Mouse (Mus musculus): ENCODE results near the gene Man2a1.
A peak's percentile ranks its signal among the peaks of the same experiment; 100 is the strongest.

The Man2a1 gene

DNA sequence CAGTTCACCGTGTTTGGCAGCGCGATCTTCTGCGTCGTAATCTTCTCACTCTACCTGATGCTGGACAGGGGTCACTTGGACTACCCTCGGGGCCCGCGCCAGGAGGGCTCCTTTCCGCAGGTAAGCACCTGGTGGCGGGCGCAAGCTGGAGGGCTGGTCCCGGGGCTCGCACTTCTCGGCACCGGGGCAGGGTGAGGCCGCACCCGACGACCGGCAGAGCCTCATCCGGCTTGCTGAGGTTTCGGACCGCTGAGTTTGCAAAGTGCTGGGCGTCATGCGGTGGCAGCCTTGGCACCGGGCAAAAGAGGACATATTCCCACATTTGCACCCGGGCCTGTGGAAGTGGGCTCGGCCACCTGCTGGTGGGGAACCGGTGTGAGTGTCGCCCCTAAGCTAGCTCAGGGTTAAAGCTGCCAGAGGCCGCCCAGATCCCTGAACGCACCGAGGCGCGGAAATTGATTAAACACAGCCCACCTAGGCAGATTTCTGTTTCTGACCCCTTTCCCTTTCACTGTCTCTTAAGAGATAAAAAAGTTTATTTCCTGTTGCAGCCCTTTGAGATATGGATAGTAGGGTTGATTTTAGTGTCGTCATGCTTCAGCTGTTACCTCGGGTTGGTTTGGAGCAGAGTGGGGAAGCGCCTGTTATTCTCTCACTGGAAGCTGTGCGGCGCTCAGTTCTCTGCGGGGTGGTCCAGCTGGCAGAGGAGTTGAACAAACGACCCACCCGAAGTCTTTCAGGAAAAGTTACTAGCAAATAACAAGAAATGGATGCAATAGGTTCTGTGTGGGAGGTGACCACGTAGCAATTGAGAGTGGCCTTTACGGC is 1.4 kb downstream of the Man2a1 start:
- peak; percentile 60 for DNase-seq (ENCODE audit: extremely low read depth, low read depth)

DNA sequence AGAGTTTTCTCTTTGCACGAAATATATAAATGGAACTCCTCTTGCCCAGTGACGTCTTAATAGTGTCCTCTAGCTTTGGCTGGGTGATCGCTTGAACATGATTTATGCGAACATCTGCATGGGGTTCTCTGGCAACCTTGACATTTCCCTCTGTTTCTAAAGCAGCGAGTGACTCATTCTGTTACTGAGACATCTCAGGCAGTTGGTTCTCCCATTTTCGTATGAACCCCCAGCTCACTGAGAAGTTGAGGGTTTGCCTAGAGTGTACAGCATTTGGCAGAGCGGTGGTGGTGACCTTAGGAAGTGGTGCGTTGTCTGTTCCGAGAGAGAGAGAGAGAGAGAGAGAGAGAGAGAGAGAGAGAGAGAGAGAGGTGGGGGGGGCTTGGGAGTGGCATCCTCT is 2.6 kb downstream of the Man2a1 start:
- DNase-seq (ENCODE audit: extremely low read depth, low read depth) = no peak

DNA sequence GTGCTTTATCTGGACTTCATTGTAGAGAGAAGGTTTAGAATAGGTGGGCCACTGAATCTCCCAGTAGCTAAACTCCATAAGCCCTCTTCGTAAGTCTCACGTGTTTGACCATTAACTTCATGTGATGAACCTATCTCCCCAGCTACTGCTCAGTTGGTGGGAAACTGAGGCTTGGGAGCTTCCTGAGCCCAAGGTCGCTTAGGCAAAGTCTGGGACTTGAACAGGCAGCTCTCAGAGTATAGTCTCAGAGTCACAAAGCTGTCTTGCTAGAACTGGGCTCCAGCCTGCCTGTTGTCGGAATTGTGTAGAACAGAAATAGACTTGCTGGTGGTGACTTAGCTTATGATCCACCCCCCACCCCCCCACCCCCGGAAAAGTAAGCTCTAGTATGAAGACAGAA is 3.0 kb downstream of the Man2a1 start:
- no peak for DNase-seq (ENCODE audit: extremely low read depth, low read depth)

DNA sequence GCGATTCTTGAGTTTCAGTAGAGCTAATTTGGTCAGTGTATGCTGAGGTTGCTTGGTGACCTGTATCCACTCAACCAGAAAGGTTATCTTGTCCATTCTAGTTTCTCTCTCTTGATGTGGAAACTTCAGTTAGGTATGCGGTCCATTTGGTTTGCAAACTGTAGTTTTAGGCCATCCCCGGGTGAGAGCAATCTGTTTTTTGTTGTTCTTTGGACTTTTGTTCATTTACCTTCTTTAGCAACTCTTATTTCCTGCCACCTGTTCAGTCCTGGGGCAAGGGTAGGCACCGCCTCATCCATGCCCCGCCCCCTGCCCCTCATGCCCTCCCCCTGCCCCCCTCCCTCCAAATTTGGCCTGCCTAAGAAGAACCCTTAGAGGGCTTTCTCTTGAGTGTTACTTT is 3.6 kb downstream of the Man2a1 start:
- DNase-seq (ENCODE audit: extremely low read depth, low read depth) = no peak

DNA sequence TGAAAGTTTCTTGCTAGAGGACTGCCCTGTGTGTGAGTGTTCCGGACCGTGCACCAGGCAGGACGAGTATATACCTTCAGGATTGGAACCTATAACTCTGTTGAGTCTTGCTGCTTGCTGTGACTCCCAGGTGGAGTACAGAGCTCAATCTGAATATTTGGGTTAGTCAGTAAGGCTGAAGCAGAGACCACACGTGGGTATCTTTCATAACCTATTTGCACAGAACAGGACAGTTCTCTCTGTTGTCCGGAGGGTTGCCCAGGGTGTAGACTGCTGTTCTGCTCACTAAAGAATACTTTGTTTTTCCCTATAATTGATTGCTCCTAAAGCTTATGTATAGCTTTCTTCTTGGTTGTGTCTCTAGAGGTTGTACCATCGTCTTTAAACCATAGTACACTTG is 7.7 kb downstream of the Man2a1 start:
- no peak for DNase-seq (ENCODE audit: extremely low read depth, low read depth)

DNA sequence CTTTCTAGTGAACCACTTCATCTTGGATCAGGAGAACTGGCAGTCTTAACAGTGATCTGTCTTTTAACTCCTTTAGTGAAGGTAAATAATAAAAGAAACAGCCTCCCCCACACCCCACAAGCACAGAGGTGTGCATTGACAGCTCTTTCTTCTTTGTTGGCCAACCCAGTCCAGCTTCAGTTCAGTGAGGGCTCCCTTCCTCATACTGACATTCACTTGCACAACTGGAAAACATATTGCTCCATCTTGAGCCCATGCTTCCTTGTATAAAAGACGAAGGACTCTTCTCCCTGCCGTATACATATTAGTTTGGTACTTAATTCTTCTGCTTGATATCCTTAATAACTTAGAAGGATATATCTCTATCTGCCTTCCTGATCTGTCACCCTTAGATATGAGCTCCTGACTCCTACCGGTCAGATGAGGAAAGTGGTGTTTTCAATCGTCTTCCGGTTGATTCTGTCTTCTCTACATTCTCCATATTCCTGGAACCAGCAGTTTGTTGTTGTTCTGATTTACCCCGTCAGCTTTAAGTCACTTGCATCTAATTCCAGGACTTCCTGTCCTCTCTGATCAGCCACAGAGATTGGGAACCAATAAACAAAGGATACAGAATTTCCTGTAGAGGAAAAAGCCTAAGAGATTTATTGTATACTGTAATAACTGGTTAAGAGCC is 8.5 kb downstream of the Man2a1 start:
- DNase-seq (ENCODE audit: extremely low read depth, low read depth) = no peak

DNA sequence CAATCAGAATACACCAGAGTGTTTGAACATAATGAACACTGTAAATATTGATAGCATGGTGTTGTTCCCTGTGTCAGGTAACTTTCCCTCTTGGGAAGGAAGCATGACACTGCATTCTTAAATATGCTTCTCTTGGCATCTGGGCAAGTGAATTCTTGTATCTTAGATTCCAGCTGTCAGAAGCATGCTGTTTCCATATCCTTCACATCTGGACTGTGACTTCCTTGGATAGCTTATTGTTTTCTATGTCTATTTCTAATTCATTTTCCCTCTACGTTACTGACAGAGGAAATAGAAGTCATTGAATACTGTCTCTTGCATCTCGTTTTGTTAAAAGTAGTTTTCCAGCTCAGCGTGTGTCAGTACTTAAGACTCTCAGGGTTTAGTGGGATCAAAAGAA is 9.2 kb downstream of the Man2a1 start:
- DNase-seq (ENCODE audit: extremely low read depth, low read depth) = no peak

DNA sequence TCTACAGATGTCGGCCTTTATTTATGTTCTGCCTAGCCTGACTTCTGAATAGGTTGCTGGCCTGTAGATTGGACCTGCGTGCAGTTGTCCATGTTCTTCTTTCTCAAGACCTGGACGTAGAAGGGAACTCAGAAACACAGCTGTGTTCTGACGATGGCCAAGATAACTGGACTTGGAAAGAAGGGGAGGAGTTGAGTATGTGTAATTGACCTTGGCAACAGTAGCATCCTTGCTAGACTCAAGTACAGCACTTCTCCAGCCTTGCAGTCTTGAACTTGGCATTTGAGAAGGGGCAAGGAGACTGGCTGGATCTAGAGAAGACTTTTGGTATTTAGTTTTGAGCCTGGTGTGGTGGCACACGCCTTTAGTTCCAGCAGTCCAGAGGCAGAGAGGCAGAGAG is 10.9 kb downstream of the Man2a1 start:
- DNase-seq (ENCODE audit: extremely low read depth, low read depth) = no peak

DNA sequence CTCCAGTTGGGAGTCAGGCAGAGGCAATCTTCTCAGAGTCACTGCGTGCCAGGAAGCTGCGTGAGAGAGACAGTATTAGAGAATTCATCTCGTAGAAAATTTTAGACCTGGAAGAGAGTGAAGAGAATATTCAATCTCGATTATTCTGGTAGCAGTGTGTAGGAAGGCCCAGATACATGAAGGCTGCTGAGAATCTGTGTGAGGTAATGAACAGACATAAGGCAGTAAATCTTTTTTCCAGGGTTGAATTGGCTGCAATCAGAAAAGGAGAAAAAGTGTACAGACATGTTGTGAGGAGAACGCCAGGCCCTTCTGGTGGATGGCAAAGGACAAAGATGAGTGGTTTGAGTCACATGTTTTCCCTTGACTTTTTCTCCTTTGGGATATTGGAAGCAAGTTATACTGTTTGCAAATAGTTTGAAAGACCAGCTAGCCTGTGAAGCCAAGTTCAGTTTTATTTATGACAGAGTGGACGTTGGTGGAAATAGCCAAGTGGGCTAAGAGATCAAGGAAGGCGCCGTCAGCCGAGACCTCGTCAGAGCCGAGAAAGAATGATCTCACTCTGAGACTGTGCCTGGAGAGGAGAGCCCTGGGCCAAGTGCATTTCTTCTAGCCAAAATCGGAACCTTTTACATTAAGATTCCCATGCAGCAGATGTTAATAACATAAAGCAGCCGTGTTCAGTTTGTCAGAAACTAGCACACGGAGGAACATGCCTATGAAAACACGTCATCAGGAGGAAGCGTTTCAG is 11.8 kb downstream of the Man2a1 start:
- DNase-seq (ENCODE audit: extremely low read depth, low read depth) = no peak

DNA sequence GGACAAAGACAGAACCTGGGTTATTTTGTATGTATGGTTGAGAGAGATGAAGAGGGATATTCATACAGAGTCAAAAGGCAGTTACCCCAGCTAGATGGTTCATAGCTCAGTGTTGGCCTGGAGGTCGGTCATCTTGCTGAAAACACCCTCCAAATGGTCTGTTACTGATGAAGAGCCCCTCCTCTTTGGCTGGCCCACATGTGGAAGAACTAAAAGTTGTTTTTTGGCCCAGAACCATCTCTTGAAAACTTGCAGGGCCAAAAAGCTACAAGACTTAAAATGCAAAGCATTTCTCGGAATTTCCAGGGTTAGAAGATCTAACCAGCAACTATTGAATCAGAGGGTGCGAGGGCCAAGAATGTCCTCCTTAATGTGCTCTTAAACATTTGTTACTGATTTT is 12.4 kb downstream of the Man2a1 start:
- DNase-seq (ENCODE audit: extremely low read depth, low read depth) = no peak

DNA sequence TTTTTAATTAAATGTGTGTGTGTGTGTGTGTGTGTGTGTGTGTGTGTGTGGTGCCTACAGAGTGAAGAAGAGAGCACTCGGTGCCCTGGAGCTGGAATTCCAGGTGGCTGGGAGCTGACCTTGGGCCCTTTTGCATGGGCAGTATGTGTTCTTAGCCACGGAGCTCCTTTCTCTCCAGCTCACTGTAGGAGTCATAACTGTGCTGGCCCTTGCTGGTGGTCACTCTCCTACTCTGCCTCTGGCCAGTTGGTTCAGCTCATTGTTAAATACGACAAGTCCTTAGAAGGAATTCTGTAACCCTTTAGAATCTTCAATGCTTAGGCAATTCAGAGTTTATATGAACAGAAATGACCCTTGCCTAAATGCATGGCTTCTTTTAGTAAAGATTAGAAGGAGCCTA is 12.8 kb downstream of the Man2a1 start:
- no peak for DNase-seq (ENCODE audit: extremely low read depth, low read depth)

DNA sequence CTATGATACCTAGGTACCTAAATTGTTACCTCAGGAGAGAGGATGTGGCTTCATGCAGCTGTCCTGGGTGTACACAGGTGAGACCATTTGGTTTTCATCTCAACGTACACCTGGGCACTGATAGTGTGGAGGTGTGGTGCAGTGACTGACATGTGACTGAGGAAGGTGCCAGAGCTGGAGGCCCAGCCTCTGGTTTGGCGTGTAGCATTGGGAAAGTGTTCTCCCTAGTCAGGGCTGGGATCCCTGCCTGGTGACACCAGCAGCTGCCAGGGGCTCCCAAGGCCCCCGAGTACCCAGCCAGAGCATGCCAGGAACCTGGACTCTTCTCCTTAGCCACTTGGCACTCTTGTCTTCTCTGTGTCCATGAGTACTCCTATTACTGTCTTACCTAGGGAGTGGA is 14.3 kb downstream of the Man2a1 start:
- no peak for DNase-seq (ENCODE audit: extremely low read depth, low read depth)

DNA sequence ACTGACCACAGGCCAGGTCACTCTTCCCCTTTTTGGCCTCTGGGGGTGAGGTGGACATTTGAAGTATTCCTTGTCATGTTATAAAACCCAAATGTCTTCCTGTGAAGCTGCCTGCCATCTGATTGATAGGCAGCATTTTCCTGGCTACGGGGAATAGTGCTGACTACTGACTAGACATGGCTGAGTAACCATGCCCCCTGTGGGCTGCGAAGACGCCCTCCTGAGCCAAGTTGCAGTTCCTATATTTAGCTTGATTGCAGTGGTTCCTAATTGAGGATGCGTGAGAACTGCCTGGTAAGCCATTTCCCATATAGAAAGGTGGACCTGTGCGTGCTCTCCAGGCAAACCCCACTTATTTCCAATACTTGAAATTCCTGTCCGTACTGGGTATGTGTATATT is 14.9 kb downstream of the Man2a1 start:
- no peak for DNase-seq (ENCODE audit: extremely low read depth, low read depth)

DNA sequence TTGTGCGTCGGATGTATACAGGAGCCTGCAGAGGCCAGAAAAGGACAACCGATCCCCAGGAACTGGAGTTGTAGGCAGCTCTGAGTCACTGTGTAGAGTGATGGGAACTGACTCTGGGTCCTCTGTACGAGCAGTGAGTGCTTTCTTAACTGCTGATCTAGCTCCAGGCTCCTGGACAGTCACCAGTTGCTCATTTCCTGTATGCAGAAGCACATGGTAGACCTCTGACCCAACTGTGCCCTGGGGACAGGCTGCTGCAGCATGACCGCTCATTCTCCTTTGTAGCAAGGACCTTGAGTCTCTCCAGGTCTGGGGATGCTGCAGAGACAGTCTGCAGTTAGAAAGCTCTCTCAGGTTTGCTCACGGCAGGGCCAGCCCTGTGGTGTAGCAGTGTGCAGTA is 15.7 kb downstream of the Man2a1 start:
- DNase-seq (ENCODE audit: extremely low read depth, low read depth) = no peak

DNA sequence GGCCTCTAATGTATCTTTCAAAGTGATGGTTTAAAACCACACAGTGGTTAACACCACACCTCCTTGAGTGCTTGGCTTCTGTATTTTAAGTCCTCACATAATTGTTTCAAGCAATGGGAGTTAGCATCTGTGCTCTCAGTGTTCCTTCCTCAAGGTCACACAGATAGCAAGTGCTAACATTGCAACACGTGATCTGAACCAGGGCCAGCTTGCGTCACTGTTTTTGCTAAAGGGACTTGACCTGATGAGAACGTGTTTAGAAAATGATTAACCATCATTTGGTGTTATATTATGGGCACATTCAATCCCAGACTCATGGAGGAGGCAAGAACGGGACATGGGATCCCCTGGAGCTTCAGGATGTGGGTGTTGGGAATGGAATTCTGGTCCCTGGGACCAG is 17.3 kb downstream of the Man2a1 start:
- no peak for DNase-seq (ENCODE audit: extremely low read depth, low read depth)

DNA sequence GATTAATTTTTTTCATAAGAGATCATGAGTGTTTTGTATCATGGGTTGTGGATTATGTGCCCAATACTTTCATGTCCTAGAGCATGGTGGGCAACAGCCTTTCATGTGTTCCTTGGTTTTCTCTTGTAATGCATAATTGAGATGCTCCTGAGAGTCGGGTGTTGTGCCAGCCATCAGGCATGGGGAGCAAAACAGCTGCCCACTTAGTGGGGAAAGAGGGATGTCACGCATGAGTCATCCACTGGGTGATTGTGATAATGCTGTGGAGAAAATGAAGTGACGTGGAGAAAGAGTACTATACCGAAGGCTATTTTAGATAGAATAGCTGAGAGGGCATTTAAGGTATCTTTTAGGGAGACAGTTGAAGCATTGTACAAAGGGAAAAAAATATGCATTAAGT is 18.5 kb downstream of the Man2a1 start:
- DNase-seq (ENCODE audit: extremely low read depth, low read depth) = no peak

DNA sequence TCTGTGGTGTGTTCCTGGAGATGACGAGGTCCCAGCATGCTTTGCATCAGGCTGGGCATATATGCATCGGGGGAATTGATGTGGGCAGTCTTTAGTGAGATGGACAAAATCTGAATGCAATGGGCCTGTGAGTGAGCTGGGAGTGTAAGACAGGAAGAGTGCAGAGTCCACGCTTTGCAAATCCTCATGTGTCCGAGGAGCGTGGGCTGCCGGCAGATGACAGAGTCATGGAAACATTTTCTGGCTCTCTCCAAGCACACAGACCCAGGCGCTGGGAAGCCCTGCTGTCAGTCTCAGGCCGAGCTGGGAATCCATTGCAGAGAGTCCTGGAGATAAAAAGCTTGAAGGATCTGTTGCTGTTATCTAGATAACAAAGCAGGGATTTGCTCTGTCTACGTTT is 19.6 kb downstream of the Man2a1 start:
- DNase-seq (ENCODE audit: extremely low read depth, low read depth) = no peak

DNA sequence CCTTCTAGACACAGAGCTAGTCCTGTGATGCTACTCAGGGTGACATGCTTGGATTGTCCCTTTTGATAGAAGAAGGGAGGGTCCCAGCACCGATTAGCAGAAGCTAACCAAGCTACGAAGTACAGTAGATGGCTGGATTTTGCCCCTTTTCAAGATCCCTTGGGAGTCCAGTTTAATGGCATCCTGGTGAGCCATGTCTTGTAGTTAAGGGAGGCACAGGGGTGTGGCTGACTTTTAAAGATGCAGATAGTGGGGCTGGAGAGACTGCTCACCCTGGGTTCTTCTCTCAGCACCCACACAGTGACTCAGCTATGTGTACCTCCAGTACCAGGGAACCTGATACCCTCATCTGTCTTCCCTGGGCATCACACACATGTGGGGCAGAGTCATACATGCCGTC is 20.1 kb downstream of the Man2a1 start:
- no peak for DNase-seq (ENCODE audit: extremely low read depth, low read depth)

DNA sequence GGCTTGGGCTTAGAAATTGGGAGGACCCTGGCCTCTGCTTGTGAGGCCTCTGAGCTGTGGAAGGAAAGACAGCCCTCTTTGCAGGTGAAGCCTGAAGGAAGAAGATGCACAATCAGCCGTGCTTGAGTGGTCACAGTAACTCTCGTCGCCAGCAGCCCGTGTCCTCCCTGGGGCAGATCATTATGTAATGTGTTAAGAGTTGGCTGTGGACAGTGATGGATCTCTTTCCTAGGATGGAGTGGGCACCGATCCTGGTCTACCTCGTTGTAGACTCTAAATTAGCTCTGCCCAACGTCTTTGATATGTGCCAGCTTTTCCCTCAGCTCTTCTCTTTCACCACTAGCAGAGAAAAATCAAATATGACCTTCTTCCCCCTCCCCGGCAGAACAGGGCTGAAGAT is 20.7 kb downstream of the Man2a1 start:
- no peak for DNase-seq (ENCODE audit: extremely low read depth, low read depth)

DNA sequence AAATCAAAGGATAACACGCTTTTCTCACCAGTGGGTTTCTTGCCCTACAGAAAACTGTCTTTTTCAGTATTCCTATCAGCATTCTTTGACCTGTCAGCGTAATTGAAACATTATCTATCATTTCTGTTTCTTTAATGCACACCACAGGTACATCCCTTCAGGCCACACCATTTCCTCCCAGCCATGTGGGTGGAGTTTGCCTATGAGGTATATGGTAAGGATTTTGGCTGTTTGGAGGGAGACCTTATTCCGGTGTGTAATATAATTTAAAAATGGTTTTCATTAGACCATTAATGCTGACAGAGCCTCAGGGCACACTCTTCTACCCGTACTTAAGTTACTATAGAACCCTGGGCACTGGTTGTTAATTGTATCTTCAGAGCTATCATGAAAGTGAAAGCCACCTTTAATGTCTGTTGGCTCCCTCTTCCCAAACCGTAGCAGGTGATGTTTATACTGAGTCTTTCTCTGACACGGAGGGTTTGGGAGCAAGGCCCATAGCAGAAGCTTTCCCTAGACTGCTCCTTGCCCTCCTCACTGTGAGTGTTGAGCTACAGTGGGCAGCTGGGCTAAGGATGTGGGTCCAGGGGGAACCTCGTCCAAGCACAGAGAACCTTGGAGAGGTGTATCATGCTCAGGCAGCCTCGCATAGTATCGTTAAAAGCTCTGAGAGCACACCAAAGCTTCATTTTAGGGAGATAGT is 21.3 kb downstream of the Man2a1 start:
- no peak for DNase-seq (ENCODE audit: extremely low read depth, low read depth)

DNA sequence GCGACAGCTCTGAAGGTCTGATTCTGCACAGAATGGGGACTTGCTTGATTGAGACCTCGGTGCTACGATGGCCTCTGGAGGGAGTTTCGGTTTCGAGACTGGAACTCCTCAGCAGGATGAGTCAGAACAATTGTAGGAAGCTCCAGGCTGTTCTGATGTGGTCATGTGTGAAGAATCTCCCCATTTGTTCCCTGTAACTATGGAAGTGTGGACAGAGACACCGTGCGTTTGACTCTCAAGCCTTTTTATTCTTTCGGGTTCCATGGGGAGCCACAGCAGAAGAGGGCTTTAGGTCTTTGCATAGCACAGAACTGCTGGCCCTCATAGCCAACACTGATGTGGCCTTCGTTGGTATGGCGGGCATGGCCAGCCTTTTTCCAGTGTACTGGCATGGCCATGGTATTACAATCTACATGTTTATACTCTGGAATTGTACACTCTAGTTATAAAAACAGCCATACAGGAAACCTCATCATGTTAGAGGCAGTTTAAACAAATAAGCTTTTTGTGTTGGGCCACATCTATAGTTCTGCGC is 21.9 kb downstream of the Man2a1 start:
- DNase-seq (ENCODE audit: extremely low read depth, low read depth) = no peak

DNA sequence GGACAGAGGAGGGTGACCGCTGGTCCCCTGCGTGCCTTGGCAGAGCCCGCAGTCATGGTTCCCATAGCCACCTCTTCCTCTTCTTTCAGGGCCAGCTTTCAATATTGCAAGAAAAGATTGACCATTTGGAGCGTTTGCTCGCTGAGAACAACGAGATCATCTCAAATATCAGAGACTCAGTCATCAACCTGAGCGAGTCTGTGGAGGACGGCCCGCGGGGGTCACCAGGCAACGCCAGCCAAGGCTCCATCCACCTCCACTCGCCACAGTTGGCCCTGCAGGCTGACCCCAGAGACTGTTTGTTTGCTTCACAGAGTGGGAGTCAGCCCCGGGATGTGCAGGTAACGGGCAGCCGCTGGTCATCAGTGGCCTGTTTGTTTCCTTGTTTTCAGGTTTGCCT is 23.9 kb downstream of the Man2a1 start:
- no peak for DNase-seq (ENCODE audit: extremely low read depth, low read depth)

Measured in MEL-GATA-1-ER (cell line).